Mouse (Mus musculus): ENCODE data around the gene Capza1.
"Not testable (repeated sequence)": the region's sequence is repeated elsewhere in the genome, so short reads cannot be mapped to it uniquely, and the experiment has no call there.

The Capza1 gene

GRCm38 (mm10) chr3:104817481-104817990, 46.8 kb downstream of the Capza1 start:
- in situ Hi-C loops (cut with MseI, MboI) = no loop called here

GRCm38 (mm10) chr3:104816130-104816529, 48.2 kb downstream of the Capza1 start:
- in situ Hi-C loops (cut with MseI, MboI) = no loop called here

GRCm38 (mm10) chr3:104815346-104815745, 49.0 kb downstream of the Capza1 start:
- in situ Hi-C loops (cut with MseI, MboI) = no loop called here

- in situ Hi-C loops (cut with MseI, MboI) = no loop called here
Observed at GRCm38 (mm10) chr3:104814746-104815145, 49.6 kb downstream of the Capza1 start.

GRCm38 (mm10) chr3:104813227-104813626, 51.1 kb downstream of the Capza1 start:
- in situ Hi-C loops (cut with MseI, MboI) = not testable (repeated sequence)

- in situ Hi-C loops (cut with MseI, MboI) = no loop called here
Observed at GRCm38 (mm10) chr3:104812254-104812653, 52.1 kb downstream of the Capza1 start.

- in situ Hi-C loops (cut with MseI, MboI) = no loop called here
Observed at GRCm38 (mm10) chr3:104811752-104812151, 52.6 kb downstream of the Capza1 start.

GRCm38 (mm10) chr3:104805539-104805938, 58.8 kb downstream of the Capza1 start:
- in situ Hi-C loops (cut with MseI, MboI) = no loop called here

- in situ Hi-C loops (cut with MseI, MboI) = no loop called here
Observed at GRCm38 (mm10) chr3:104804312-104804711, 60.0 kb downstream of the Capza1 start.

- in situ Hi-C loops (cut with MseI, MboI) = no loop called here
Observed at GRCm38 (mm10) chr3:104801481-104801880, 62.8 kb downstream of the Capza1 start.

- in situ Hi-C loops (cut with MseI, MboI) = no loop called here
Observed at GRCm38 (mm10) chr3:104800681-104801080, 63.6 kb downstream of the Capza1 start.

- in situ Hi-C loops (cut with MseI, MboI) = no loop called here
Observed at GRCm38 (mm10) chr3:104796430-104797082, 67.7 kb downstream of the Capza1 start.

- in situ Hi-C loops (cut with MseI, MboI) = no loop called here
Observed at GRCm38 (mm10) chr3:104795661-104796340, 68.5 kb downstream of the Capza1 start.

GRCm38 (mm10) chr3:104794953-104795470, 69.3 kb downstream of the Capza1 start:
- in situ Hi-C loops (cut with MseI, MboI) = no loop called here

GRCm38 (mm10) chr3:104793871-104794828, 70.2 kb downstream of the Capza1 start:
- in situ Hi-C loops (cut with MseI, MboI) = no loop called here

- in situ Hi-C loops (cut with MseI, MboI) = no loop called here
Observed at GRCm38 (mm10) chr3:104792360-104793270, 71.7 kb downstream of the Capza1 start.

- in situ Hi-C loops (cut with MseI, MboI) = no loop called here
Observed at GRCm38 (mm10) chr3:104791671-104792070, 72.6 kb downstream of the Capza1 start.

- in situ Hi-C loops (cut with MseI, MboI) = no loop called here
Observed at GRCm38 (mm10) chr3:104791017-104791416, 73.3 kb downstream of the Capza1 start.

GRCm38 (mm10) chr3:104790401-104790937, 73.8 kb downstream of the Capza1 start:
- in situ Hi-C loops (cut with MseI, MboI) = no loop called here

GRCm38 (mm10) chr3:104789822-104790221, 74.5 kb downstream of the Capza1 start:
- in situ Hi-C loops (cut with MseI, MboI) = no loop called here

- in situ Hi-C loops (cut with MseI, MboI) = no loop called here
Observed at GRCm38 (mm10) chr3:104789312-104789605, 75.0 kb downstream of the Capza1 start.

All from mouse trophoblast stem cell (cell line).